Mouse (Mus musculus): Measurements from ENCODE around the gene Prps1. TPM values are rescaled to one million over a fixed set of nuclear protein-coding genes. Genes with fewer than 3 reads are reported as not detected.

The Prps1 gene
- total RNA-seq, 2 experiments from 2014 or later, result 96.9 to 101 TPM

DNA sequence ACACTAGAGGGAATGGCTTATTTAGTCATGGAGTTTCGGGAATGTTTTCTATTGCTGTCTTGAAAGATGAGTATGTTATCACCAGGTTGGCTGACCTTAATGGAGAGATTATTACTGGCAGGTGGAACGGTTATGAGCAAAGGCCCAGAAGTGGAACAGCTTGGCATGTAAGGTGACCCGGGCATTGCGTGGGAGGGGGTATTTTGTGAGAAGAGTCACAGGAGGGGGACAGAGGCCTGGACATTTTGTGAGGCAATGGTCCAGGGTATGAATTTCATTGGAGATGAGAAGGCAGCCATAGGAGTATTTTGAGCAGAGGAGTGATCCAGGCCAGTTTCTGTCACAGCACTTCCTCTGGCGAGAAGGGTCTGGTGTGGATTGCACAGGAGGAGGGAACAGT is 67.8 kb downstream of the Prps1 start:
- no peak for ATAC-seq (replicated peaks; ENCODE audit: low FRiP score, low TSS enrichment, poor library complexity, severe bottlenecking)

Other genes starting within 250 kb of the Prps1 start
- gene Frmpd3, start 114.3 kb upstream of the Prps1 start, total RNA-seq (2014; fragmentation: Nextera tagmentation), result not detected in 2 replicates
- not detected in 2 replicates for gene Frmpd3, start 114.3 kb upstream of the Prps1 start, total RNA-seq (2017)
- 10.3 and 17.6 TPM in 2 replicates for gene Tsc22d3, start 144.0 kb downstream of the Prps1 start, total RNA-seq (2014; fragmentation: Nextera tagmentation)
- gene Tsc22d3, start 144.0 kb downstream of the Prps1 start, total RNA-seq (2017), result 20.5 and 24.5 TPM in 2 replicates
- gene Mid2, start 208.0 kb downstream of the Prps1 start, total RNA-seq (2014; fragmentation: Nextera tagmentation), result 0.20 TPM in 1 of 2 replicates, not detected in the other
- gene Mid2, start 208.0 kb downstream of the Prps1 start, total RNA-seq (2017), result not detected in 2 replicates

Measured in megakaryocyte-erythroid progenitor cell, adult 5-6 weeks (primary cell).